Mouse (Mus musculus) mature B cell (primary cell): ENCODE measurements around the gene Igf1r.

Source experiments
- in situ Hi-C: fragments of 300-500 bp; cut with MboI; formaldehyde crosslinking; loops from 2 replicates; pipeline ENCODE4 v1.14.3; 2019

Gene Igf1r

DNA sequence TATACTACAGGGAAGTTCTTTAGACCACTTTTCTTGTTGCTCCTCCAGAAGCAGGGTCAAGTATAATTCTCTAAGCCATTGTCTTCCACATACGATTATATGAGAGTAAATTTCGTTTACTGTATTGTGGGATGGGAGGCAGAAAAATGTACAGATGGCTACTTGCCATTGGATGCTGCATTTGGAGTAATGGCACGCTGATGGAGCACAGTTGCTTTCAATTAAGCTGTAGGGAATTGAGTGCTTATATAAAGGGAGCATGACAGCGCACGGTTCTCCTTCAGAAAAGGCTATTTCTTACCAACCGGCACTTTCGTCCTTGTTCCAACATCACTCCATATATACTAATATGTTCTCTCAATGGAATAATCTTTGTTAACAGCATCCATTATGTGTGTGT, 96.4 kb downstream of the Igf1r start:
- in situ Hi-C loops = no loop called here

- in situ Hi-C loops = no loop called here
Measured at GRCm38 (mm10) chr7:68053002-68053624, 100.5 kb downstream of the Igf1r start.

GRCm38 (mm10) chr7:68054498-68054897, 101.9 kb downstream of the Igf1r start:
- in situ Hi-C loops = no loop called here

GRCm38 (mm10) chr7:68054956-68055355, 102.3 kb downstream of the Igf1r start:
- in situ Hi-C loops = no loop called here

DNA sequence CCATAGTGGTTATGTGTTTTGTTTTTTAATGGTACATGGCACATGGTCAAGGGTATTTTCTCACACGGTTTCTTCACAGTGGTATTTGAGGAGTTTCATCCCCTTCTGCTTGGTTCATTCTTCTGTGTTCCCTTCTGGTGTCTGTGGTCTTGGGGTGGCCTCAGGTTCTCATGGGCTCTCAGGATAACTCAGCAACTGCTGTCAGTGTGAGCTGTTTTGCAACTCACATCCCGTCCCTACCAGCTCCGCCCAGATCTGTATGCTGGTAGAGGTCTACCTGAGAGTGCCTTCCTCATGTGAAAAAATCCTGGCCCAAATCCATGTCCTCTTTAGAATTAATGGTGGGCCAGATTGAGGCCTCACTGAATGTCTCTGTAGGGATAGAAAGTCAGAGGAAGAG, 104.4 kb downstream of the Igf1r start:
- in situ Hi-C loops = no loop called here

GRCm38 (mm10) chr7:68059690-68060089, 107.1 kb downstream of the Igf1r start:
- in situ Hi-C loops = no loop called here

DNA sequence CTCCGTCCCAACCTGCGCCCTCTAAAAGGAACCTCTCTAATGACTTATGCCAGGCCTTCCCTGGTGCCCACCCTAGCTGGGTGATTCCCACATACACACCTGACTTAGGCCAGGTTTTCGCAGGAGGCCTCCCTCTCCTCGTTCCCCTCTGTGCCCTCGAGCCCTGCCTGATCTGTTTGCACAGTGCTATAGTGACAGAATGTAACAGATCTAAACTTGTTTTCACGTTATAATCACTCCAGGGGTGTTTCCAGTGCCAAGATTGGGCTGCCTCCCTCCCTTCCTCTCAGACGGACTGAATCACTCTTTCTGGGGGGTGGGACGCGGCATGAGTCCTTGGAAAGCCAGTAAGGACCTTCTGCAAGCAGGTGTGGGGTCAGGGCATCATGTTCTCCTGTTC, 108.8 kb downstream of the Igf1r start:
- in situ Hi-C loops = no loop called here

DNA sequence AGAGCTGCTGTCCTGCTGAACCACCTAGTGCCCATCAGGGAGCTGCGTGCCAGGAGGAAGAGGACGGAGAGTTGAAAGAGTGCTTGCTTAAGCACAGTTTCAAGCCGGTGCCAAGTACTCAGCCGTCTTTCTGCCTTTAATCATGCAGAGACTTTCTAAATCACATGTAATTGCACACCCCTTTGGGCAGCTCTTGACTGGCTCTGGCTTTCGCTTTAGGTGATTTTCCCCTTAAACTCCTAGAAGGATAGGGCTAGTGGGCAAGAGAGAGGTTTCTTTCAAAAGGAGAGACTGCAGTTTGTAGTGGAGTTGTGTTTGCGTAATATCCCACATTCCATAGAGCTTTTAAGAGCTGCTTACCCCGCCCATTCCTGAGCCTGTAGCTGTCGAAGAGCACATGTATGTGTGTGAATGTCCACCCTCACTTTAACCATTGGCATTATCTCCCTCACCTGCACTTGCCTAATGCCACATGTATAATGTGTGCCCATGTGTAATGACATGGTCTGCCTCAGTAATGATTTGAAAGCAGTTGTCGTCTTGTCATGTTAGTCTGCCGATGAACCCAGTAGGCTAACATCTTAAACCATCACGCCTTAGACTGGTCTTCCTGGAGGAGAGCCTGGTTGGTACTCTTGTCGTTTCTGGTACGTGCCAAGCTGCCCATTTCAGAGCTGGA, 109.7 kb downstream of the Igf1r start:
- in situ Hi-C loops = no loop called here

DNA sequence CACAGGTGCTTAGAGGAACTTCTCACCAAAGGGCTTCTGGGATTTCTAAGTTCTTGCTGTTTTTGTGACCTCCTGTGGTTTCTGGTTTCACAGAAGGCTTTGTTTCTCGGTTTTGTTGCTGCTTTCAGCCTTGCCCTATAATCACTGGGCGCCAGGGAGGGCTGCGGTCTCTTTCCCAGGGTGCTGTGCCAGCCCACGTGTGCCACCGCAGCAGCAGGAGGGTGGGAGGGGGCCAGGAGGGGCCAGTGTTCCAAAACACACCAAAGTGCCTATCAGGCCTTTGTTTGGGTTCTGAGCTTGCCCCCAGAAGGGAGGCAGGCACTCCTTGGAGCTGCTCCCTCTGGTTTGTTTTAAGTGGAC, 110.2 kb downstream of the Igf1r start:
- in situ Hi-C loops = no loop called here

GRCm38 (mm10) chr7:68063711-68064110, 111.1 kb downstream of the Igf1r start:
- in situ Hi-C loops = no loop called here

DNA sequence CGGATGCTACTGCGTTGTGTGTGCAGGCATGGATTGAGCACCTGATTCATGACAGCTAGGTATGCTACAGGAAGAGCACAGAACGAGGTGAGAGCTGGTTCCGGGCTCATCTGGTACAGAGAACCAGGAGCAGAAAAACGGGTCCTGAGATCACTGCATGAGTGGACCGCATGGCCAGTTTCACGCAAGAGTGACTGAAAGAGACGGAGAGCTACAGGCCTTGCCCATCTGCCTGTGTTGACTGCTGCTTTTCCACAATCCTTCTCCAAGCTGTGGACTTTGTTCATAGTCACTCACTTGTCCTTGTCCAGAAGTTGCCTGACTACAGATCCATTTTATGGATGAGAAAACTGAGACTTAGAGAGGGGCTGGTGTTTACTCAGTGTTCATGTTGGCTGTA, 111.5 kb downstream of the Igf1r start:
- in situ Hi-C loops = no loop called here

DNA sequence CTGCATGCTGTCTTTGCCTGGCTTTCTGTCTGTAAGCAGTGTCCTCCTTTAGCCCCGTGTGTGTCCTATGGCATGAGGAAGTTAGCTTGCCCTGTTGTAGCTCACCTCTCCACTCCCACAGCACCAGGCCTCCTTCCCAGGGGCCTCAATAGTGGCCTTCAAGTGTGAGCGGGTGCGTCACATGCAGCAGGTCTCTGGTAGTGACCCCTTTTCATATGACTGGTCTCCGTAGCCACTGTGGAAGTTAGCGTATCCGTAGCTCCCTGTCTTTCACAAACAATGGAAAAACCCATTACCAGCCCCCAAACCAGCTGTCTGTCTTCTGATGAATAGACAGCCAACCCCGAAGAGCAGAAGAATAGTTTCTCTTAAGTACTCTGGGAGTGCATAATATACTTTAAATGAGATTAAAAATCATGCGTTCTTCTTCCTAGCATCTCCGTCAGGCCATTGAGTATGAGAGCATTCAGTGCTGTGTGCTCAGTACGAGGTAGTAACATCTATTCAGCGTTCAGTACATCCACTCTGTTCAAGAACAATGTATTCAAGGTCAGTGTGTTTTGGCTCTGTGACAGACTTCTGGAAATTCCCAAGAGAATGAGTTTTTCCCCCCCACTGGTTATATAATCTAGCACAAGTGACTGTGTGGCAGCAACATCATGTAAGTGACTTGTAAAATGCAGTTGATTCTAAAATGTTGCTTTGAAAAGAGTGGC, 112.2 kb downstream of the Igf1r start:
- in situ Hi-C loops = no loop called here

- in situ Hi-C loops = no loop called here
Measured at GRCm38 (mm10) chr7:68065904-68066303, 113.3 kb downstream of the Igf1r start.

- in situ Hi-C loops = no loop called here
Measured at GRCm38 (mm10) chr7:68067321-68067720, 114.7 kb downstream of the Igf1r start.

- in situ Hi-C loops = no loop called here
Measured at GRCm38 (mm10) chr7:68069324-68069723, 116.7 kb downstream of the Igf1r start.

GRCm38 (mm10) chr7:68070030-68070429, 117.4 kb downstream of the Igf1r start:
- in situ Hi-C loops = no loop called here

DNA sequence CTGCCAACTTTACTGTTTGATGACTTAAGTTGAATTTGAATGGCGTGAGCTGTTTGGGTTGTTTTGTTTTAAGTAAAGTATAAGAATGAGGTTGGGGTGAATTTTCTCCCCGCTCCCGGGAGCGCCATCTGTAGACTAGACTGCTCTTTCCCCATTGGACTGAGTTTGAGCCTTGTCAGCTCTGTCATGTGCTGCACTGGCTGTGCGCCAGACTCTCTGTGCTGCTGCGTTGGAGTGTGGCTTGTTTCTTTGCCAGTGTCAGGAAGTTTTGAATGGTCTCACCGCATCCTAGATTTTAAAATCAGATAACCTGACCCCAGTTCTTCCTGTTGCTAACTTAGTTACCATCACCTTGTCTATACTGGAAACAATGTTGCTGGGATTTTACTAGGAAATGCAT, 118.0 kb downstream of the Igf1r start:
- in situ Hi-C loops = no loop called here

GRCm38 (mm10) chr7:68071050-68071449, 118.4 kb downstream of the Igf1r start:
- in situ Hi-C loops = no loop called here

DNA sequence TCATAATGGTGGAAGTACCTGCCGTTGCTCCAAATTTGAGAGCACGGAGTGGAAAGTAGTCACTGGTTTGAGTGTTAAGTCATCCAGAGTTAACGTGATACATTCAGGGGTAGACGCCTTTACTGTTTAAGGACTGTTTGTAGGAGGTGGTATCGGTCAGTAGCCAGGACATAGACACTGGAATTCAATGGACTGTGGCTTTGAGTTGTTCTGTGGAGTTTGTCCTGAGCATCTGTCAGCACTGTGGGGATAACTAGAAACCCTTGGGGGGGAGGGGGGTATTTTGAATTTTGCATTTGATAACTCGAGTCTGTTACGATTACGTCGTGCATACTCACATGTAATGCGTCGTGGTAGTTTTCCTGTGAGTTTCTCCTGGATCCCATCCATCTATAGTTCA, 119.1 kb downstream of the Igf1r start:
- in situ Hi-C loops = no loop called here

DNA sequence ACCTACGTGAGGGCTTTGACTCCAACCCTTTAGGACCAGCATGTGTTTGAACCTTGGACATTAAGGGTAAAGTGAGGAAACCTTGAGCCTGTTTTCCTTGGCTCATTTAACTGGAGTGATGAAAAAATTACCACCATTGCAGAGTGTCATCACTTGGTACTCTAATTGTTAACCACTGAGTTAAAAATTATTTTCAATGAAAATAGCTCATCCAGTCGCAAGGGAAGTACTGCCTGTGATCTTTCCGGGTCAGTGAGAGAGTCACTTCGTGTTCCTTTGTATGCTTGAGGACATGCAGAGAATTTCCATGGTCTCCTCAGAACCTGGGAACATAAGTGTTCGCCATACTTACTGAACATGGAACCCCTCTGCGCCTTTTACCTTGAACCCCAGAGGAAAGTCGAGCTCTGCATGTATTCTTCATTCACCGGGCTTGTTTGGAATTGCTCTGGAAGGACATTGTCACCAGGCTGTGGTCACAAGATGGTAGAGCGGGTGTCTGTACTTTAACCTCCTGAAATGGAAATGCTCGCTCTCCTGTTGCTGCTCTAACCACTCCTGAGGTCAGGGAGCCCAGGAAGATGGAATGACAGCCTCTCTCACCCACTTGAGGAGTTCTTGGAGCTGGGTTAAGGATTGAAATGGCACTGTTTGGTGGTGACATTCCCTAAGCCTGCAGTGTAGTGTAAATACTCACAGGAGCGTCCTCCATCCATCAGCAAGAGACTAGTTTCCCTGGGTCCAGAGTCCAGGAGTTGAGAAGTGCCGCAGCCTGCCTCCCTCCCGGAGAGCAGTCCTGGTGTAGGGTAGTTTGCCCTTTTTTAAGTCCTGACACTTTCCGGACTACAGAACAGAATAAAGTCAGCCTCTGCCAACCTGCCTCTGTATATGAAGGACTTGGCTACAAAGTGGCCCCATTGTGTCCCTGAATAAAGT, 120.2 kb downstream of the Igf1r start:
- in situ Hi-C loops = no loop called here

GRCm38 (mm10) chr7:68073460-68073806, 120.8 kb downstream of the Igf1r start:
- in situ Hi-C loops = no loop called here

GRCm38 (mm10) chr7:68074748-68075147, 122.1 kb downstream of the Igf1r start:
- in situ Hi-C loops = no loop called here
